Mouse (Mus musculus) MEL (cell line): ENCODE measurements around the gene Rufy3. TPM values are rescaled to one million over a fixed set of nuclear protein-coding genes. Genes with fewer than 3 reads are reported as not detected.

Experiments used
- DNase-seq: peaks from one replicate; pipeline ENCODE4 v3.0.0; 2011; ENCODE audit warnings: low read depth, low spot score
- H3K27ac ChIP-seq: 2 replicates; pipeline ENCODE4 v1.5.1; 2012; ENCODE audit warnings: low read depth, mild to moderate bottlenecking, control low read depth, low read length, moderate library complexity; ENCODE audit not compliant: control insufficient read depth
- H3K27me3 ChIP-seq, 2 experiments: fragments of 150-350 bp in 1 of 2; sonication (generic) in 1 of 2; 2 replicates each; pipeline ENCODE4 v1.6.1; 2012; ENCODE audit warnings: low read length in 2 of 2, mild to moderate bottlenecking in 2 of 2, improper control_type of control experiment in 1 of 2, moderate library complexity in 1 of 2; ENCODE audit not compliant: insufficient read depth in 2 of 2, control insufficient read depth in 1 of 2
- H3K36me3 ChIP-seq, 2 experiments: 2 replicates each; pipeline ENCODE4 v1.6.1; 2012 to 2014; ENCODE audit warnings: low read length in 2 of 2, improper control_type of control experiment in 1 of 2, inconsistent platforms in 1 of 2, mild to moderate bottlenecking in 1 of 2; ENCODE audit not compliant: insufficient read depth in 2 of 2, control insufficient read depth in 1 of 2
- H3K4me1 ChIP-seq, 2 experiments: fragments of 150-350 bp in 1 of 2; sonication (generic) in 1 of 2; 2 replicates each; pipeline ENCODE4 v1.6.1; 2012; ENCODE audit warnings: low read length in 2 of 2, improper control_type of control experiment in 1 of 2, mild to moderate bottlenecking in 1 of 2; ENCODE audit not compliant: insufficient read depth in 2 of 2, control insufficient read depth in 1 of 2
- H3K4me3 ChIP-seq, 2 experiments: fragments of 150-350 bp in 1 of 2; sonication (generic) in 1 of 2; 2 replicates each; pipeline ENCODE4 v1.5.1; 2012; ENCODE audit warnings: low read depth in 2 of 2, low read length in 2 of 2, mild to moderate bottlenecking in 2 of 2, moderate library complexity in 2 of 2, control low read depth in 1 of 2, improper control_type of control experiment in 1 of 2; ENCODE audit not compliant: control insufficient read depth in 1 of 2, insufficient read depth in 1 of 2
- H3K79me2 ChIP-seq: 2 replicates; pipeline ENCODE4 v1.6.1; 2012; ENCODE audit warnings: mild to moderate bottlenecking, low read length, moderate library complexity; ENCODE audit not compliant: control insufficient read depth, poor library complexity, insufficient read depth
- H3K9ac ChIP-seq: 2 replicates; pipeline ENCODE4 v1.6.1; 2012; ENCODE audit warnings: low read depth, mild to moderate bottlenecking, control low read depth, low read length, moderate library complexity; ENCODE audit not compliant: control insufficient read depth, poor library complexity, severe bottlenecking
- H3K9me3 ChIP-seq: fragments of 150-350 bp; sonication (generic); replicated peaks from 2 replicates; pipeline ENCODE4 v1.6.1; 2012; ENCODE audit warnings: mild to moderate bottlenecking, low read length, improper control_type of control experiment, moderate library complexity; ENCODE audit not compliant: insufficient read depth
- BHLHE40 ChIP-seq: IDR thresholded peaks from 2 replicates; pipeline ENCODE4 v1.6.1; 2012; ENCODE audit warnings: low read depth, mild to moderate bottlenecking, inconsistent platforms, low read length, improper control_type of control experiment, borderline replicate concordance
- CHD2 ChIP-seq: IDR thresholded peaks from 2 replicates; pipeline ENCODE4 v1.6.1; 2011; ENCODE audit warnings: low read length, improper control_type of control experiment
- CTCF ChIP-seq, 3 experiments: IDR thresholded peaks in 2 of 3; conservative IDR thresholded peaks in 1 of 3; 2 replicates each; pipeline ENCODE4 v1.5.1; 2011 to 2012; ENCODE audit warnings: low read length in 3 of 3, low read depth in 2 of 3, mild to moderate bottlenecking in 2 of 3, improper control_type of control experiment in 1 of 3, inconsistent platforms in 1 of 3, mixed read lengths in 1 of 3, moderate library complexity in 1 of 3; ENCODE audit not compliant: control insufficient read depth in 1 of 3, insufficient read depth in 1 of 3, poor library complexity in 1 of 3, severe bottlenecking in 1 of 3
- ELF1 ChIP-seq: IDR thresholded peaks from 2 replicates; pipeline ENCODE4 v1.6.1; 2014; ENCODE audit warnings: low read depth, mild to moderate bottlenecking, inconsistent platforms, low read length, improper control_type of control experiment, moderate library complexity
- GATA1 ChIP-seq: IDR thresholded peaks from 2 replicates; pipeline ENCODE4 v1.6.1; 2011; ENCODE audit warnings: low read depth, low read length, improper control_type of control experiment
- KAT2A ChIP-seq: conservative IDR thresholded peaks from 2 replicates; pipeline ENCODE4 v1.6.1; 2012; ENCODE audit warnings: low read depth, low read length, improper control_type of control experiment, inconsistent platforms
- MAFK ChIP-seq: IDR thresholded peaks from 2 replicates; pipeline ENCODE4 v1.6.1; 2011; ENCODE audit warnings: low read depth, mild to moderate bottlenecking, low read length, improper control_type of control experiment, borderline replicate concordance
- MAX ChIP-seq: IDR thresholded peaks from 2 replicates; pipeline ENCODE4 v1.6.1; 2011; ENCODE audit warnings: low read length, improper control_type of control experiment
- MAZ ChIP-seq: IDR thresholded peaks from 2 replicates; pipeline ENCODE4 v1.6.1; 2012; ENCODE audit warnings: low read depth, mild to moderate bottlenecking, inconsistent platforms, low read length, improper control_type of control experiment
- MEF2A ChIP-seq: IDR thresholded peaks from 2 replicates; pipeline ENCODE4 v1.6.1; 2014; ENCODE audit warnings: low read depth, mild to moderate bottlenecking, inconsistent platforms, low read length, improper control_type of control experiment; ENCODE audit not compliant: poor library complexity, insufficient replicate concordance, severe bottlenecking; ENCODE audit errors: extremely low read depth
- MXI1 ChIP-seq: IDR thresholded peaks from 2 replicates; pipeline ENCODE4 v1.6.1; 2011; ENCODE audit warnings: mild to moderate bottlenecking, low read depth, low read length, improper control_type of control experiment
- POLR2A ChIP-seq, 2 experiments: IDR thresholded peaks; 2 replicates each; pipeline ENCODE4 v1.6.1; 2011 to 2012; ENCODE audit warnings: low read length in 2 of 2, mild to moderate bottlenecking in 2 of 2, control low read depth in 1 of 2, improper control_type of control experiment in 1 of 2, low read depth in 1 of 2, moderate library complexity in 1 of 2; ENCODE audit not compliant: control insufficient read depth in 1 of 2, insufficient read depth in 1 of 2, poor library complexity in 1 of 2
- RAD21 ChIP-seq: IDR thresholded peaks from 2 replicates; pipeline ENCODE4 v1.6.1; 2011; ENCODE audit warnings: mild to moderate bottlenecking, low read depth, low read length, improper control_type of control experiment
- RCOR1 ChIP-seq: IDR thresholded peaks from 2 replicates; pipeline ENCODE4 v1.6.1; 2012; ENCODE audit warnings: low read depth, mild to moderate bottlenecking, inconsistent platforms, low read length, improper control_type of control experiment
- TAL1 ChIP-seq: IDR thresholded peaks from 2 replicates; pipeline ENCODE4 v1.6.1; 2012; ENCODE audit warnings: mild to moderate bottlenecking, inconsistent platforms, low read length, moderate library complexity, mixed read lengths
- TBP ChIP-seq: IDR thresholded peaks from 2 replicates; pipeline ENCODE4 v1.8.0; 2011; ENCODE audit warnings: low read depth, low read length, improper control_type of control experiment
- TCF12 ChIP-seq: IDR thresholded peaks from 2 replicates; pipeline ENCODE4 v1.6.1; 2014; ENCODE audit warnings: low read depth, mild to moderate bottlenecking, inconsistent platforms, low read length, improper control_type of control experiment, moderate library complexity
- USF1 ChIP-seq: IDR thresholded peaks from 2 replicates; pipeline ENCODE4 v1.6.1; 2014; ENCODE audit warnings: low read depth, mild to moderate bottlenecking, inconsistent platforms, low read length, improper control_type of control experiment, moderate library complexity
- polyA plus RNA-seq, 2 experiments: library from polyadenylated mRNA; stranded (reverse) in 1 of 2; unstranded in 1 of 2; fragments of >175 nt in 1 of 2; fragments of >200 nt in 1 of 2; gene quantifications; 2 replicates each; pipeline versions ENCODE4 v1.2.1 to v1.2.4; 2012; ENCODE audit warnings: low replicate concordance in 2 of 2, low read depth in 1 of 2; ENCODE audit not compliant: insufficient read length in 2 of 2, insufficient read depth in 1 of 2, missing spikeins in 1 of 2
- total RNA-seq: library from RNA; depleted of rRNA; stranded (reverse); fragments of 300-350 nt; gene quantifications from 2 replicates; pipeline ENCODE4 v1.2.3, GENCODE M21; 2012

Gene Rufy3
- total and polyA plus RNA-seq, 3 experiments: 3.2 to 5.7 TPM; not detected in 1

DNA sequence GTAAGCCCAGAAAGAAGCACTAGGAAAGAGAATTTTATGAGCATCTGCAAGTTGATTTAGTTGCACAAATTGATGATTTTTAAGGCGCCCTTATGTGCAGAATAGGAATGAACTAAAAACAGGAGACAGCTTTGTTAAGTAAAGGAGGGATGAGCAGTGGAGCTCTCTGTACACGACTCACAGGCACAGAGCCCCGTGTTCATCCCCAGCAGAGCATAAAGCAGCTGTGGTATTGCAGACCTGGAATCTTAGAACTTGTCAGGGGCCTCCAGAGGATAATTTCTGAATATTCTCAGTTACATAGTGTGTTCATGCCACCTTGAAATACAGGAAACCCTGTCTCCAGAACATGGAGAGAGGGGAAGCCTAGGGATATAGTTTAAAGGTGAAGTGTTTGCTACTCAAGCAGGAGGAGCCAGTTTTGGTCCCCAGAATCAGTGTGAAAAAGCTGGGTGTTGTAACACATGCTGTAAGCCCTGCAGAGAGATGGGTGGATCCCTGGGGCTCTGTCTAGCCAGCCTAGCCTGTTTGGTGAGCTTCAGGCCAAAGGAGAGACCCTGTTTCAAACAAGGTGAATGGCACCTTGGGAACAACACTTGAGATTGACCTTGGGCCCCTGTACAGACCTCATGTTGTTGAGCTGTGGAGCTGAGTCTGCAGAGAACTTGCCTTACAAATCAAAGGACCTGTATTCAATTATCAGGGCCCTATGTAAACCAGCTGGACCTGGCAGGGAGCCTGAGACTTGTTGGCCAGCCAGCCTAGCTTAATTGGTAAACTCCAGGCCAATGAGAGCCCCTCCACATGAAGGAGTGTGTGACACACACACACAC, 10.9 kb downstream of the Rufy3 start:
- H3K27me3 ChIP-seq: no peaks in the 10 kb centered on the region
- H3K4me3 ChIP-seq: no peak overlapping the region
- DNase-seq: no peak
- H3K4me1 ChIP-seq: no peaks in the 10 kb centered on the region
- no peak for TF ChIP-seq MEF2A
- no peak for TF ChIP-seq ELF1
- no peak for TF ChIP-seq RAD21
- TF ChIP-seq CHD2: no peak
- TF ChIP-seq MAZ: no peak
- no peak for TF ChIP-seq POLR2A (IDR thresholded peaks at IDR 0.05; ENCODE audit: control insufficient read depth in 1 of 2, insufficient read depth in 1 of 2, low read depth in 1 of 2, low read length in 2 of 2, poor library complexity in 1 of 2)
- TF ChIP-seq, all 39 proteins: peak for 0
- no peaks in the 10 kb centered on the region for H3K79me2 ChIP-seq
- no peak overlapping the region for H3K27ac ChIP-seq
- H3K9me3 ChIP-seq: no peaks in the 10 kb centered on the region
- H3K9ac ChIP-seq: no peak overlapping the region
- no peaks in the 10 kb centered on the region for H3K36me3 ChIP-seq

DNA sequence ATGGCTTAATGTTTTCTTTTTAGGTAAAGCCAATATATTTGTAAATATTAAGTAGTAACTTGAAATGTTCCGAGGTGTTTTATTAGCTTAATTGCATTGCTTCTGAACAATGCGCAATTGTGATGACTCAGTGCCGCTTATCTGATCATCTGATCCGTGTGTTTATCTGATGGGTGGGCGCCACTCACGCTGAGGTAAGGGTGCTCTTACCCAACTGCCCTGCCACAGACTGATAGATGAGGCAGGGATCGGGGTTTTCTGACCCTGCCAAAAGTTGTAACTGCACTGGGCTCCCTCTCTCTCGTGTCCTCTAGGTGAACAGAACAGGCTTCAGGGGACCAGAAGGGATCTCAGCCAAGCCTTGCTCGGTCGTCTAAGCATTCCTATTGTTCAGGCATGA, 15.8 kb downstream of the Rufy3 start:
- H3K9me3 ChIP-seq: no peaks in the 10 kb centered on the region
- peaks cover 0 to 3% of the 10 kb centered on the region in 2 experiments; a peak in 2 of 4 replicates for H3K36me3 ChIP-seq
- DNase-seq: no peak
- no peaks in the 10 kb centered on the region for H3K79me2 ChIP-seq
- H3K27me3 ChIP-seq: no peaks in the 10 kb centered on the region
- H3K4me1 ChIP-seq: peaks cover 0 to 3% of the 10 kb centered on the region in 2 experiments; a peak in 2 of 4 replicates
- H3K9ac ChIP-seq: no peak overlapping the region
- H3K27ac ChIP-seq: no peak overlapping the region
- H3K4me3 ChIP-seq: no peak overlapping the region
- TF ChIP-seq TBP: no peak
- TF ChIP-seq GATA1: peak; percentile 34; the same call in 1 of the 2 replicates

GRCm38 (mm10) chr5:88581343-88581742, 16.5 kb downstream of the Rufy3 start:
- no peak for TF ChIP-seq TCF12
- TF ChIP-seq MEF2A: no peak
- TF ChIP-seq MXI1: no peak
- TF ChIP-seq MAZ: no peak
- no peak for TF ChIP-seq RCOR1
- no peak for TF ChIP-seq BHLHE40
- TF ChIP-seq KAT2A: no peak
- TF ChIP-seq USF1: no peak
- no peak for TF ChIP-seq MAFK
- no peak for TF ChIP-seq CTCF (IDR thresholded peaks at IDR 0.05 in 2 of 3, conservative IDR thresholded peaks at IDR 0.05 in 1 of 3; ENCODE audit: control insufficient read depth in 1 of 3, insufficient read depth in 1 of 3, low read depth in 2 of 3, low read length in 3 of 3, poor library complexity in 1 of 3, severe bottlenecking in 1 of 3)
- no peak for TF ChIP-seq MAX
- no peak for TF ChIP-seq TAL1
- H3K79me2 ChIP-seq: no peaks in the 10 kb centered on the region

More at GRCm38 (mm10) chr5:88581343-88581742, 16.5 kb downstream of the Rufy3 start:
- no peak overlapping the region for H3K9ac ChIP-seq
- H3K27ac ChIP-seq: no peak overlapping the region
- DNase-seq: no peak
- no peaks in the 10 kb centered on the region for H3K9me3 ChIP-seq
- peaks cover 0 to 4% of the 10 kb centered on the region in 2 experiments; a peak in 2 of 4 replicates for H3K36me3 ChIP-seq
- H3K4me3 ChIP-seq: no peak overlapping the region
- peaks cover 0 to 7% of the 10 kb centered on the region in 2 experiments; a peak in 2 of 4 replicates for H3K4me1 ChIP-seq
- H3K27me3 ChIP-seq: no peaks in the 10 kb centered on the region
